ENCODE assay signal across 8 mouse cellular contexts in genomic region chr5:53213711-53214352, GRCm38 (mm10). TPM values are rescaled to one million over a fixed set of nuclear protein-coding genes. Genes with fewer than 3 reads are reported as not detected.
DNase-seq lines count a peak whose midpoint lies in the region; ATAC-seq and TF ChIP-seq lines count a peak whose summit lies in the region.

Sel1l3 (minus strand) TSS chr5:53213927.

- no peak within 1 kb of the TSS for H3K27ac ChIP-seq in thymus, adult 2 months (ENCODE audit: control insufficient read depth, insufficient read depth, low read length)
- H3K27ac ChIP-seq in cortical plate, adult 2 months (ENCODE audit: insufficient read depth, low read length) = peak within 1 kb of the TSS; percentile 51; the same call in 1 of the 2 replicates
- no peak within 1 kb of the TSS for H3K27ac ChIP-seq in heart, embryonic 12.5 days (ENCODE audit: poor library complexity, severe bottlenecking)
- peak within 1 kb of the TSS; percentile 38; the same call in 1 of the 2 replicates for H3K27ac ChIP-seq in kidney, postnatal 0 days
- H3K27ac ChIP-seq in liver, postnatal 0 days (ENCODE audit: low read depth) = no peak within 1 kb of the TSS

- no peak for TF ChIP-seq POLR2A in thymus, adult 2 months (IDR thresholded peaks at IDR 0.05; ENCODE audit: control insufficient read depth, extremely low read depth, insufficient read depth, low read length, poor library complexity)
- no peak for TF ChIP-seq POLR2A in cortical plate, adult 2 months (IDR thresholded peaks at IDR 0.05; ENCODE audit: extremely low read depth, insufficient read depth, low read length)

- peak within 1 kb of the TSS; percentile 100 for H3K4me2 ChIP-seq in heart, embryonic 12.5 days
- H3K4me2 ChIP-seq in kidney, postnatal 0 days (ENCODE audit: low read length) = peak within 1 kb of the TSS; percentile 99
- H3K4me2 ChIP-seq in liver, postnatal 0 days (ENCODE audit: low read depth, low read length) = peak within 1 kb of the TSS; percentile 84

- peaks cover 11% of the 10 kb centered on the region for H3K27me3 ChIP-seq in thymus, adult 2 months (ENCODE audit: control insufficient read depth, insufficient read depth, low read length)
- peaks cover 45% of the 10 kb centered on the region for H3K27me3 ChIP-seq in heart, embryonic 12.5 days (replicated peaks)
- H3K27me3 ChIP-seq in kidney, postnatal 0 days (ENCODE audit: insufficient read depth, low read length) = no peaks in the 10 kb centered on the region; the same call in 1 of the 2 replicates
- H3K27me3 ChIP-seq in liver, postnatal 0 days (ENCODE audit: insufficient read depth, low read length) = peaks cover 38% of the 10 kb centered on the region

- 0 out of 2 replicates have a peak, but pooled peaks cover 5% of the 10 kb centered on the region for H3K4me1 ChIP-seq in thymus, adult 2 months (replicated peaks; ENCODE audit: control insufficient read depth, insufficient read depth, low read length)
- peaks cover 1% of the 10 kb centered on the region; the same call in 1 of the 2 replicates for H3K4me1 ChIP-seq in cortical plate, adult 2 months (ENCODE audit: control insufficient read depth, insufficient read depth, low read length)
- peaks cover 26% of the 10 kb centered on the region for H3K4me1 ChIP-seq in heart, embryonic 12.5 days (replicated peaks)
- H3K4me1 ChIP-seq in kidney, postnatal 0 days (replicated peaks; ENCODE audit: insufficient read depth, low read length) = no peaks in the 10 kb centered on the region
- peaks cover 5% of the 10 kb centered on the region for H3K4me1 ChIP-seq in liver, postnatal 0 days (ENCODE audit: insufficient read depth)

- H3K9ac ChIP-seq in heart, embryonic 12.5 days = peak within 1 kb of the TSS; percentile 83
- H3K9ac ChIP-seq in kidney, postnatal 0 days (ENCODE audit: low read depth, low read length) = peak within 1 kb of the TSS; percentile 68
- H3K9ac ChIP-seq in liver, postnatal 0 days (replicated peaks) = peak within 1 kb of the TSS; percentile 48; the same call in 1 of the 2 replicates

- H3K4me3 ChIP-seq in thymus, adult 2 months (ENCODE audit: control insufficient read depth, insufficient read depth, low read length) = peak within 1 kb of the TSS; percentile 33
- H3K4me3 ChIP-seq in cortical plate, adult 2 months (ENCODE audit: insufficient read depth, low read length) = peak within 1 kb of the TSS; percentile 88
- H3K4me3 ChIP-seq in heart, embryonic 12.5 days = peak within 1 kb of the TSS; percentile 84
- peak within 1 kb of the TSS; percentile 65 for H3K4me3 ChIP-seq in kidney, postnatal 0 days (replicated peaks; ENCODE audit: low read depth, low read length)
- H3K4me3 ChIP-seq in liver, postnatal 0 days (ENCODE audit: low read depth, low read length) = peak within 1 kb of the TSS; percentile 48

- 6% methylated on average over 24 of the region's 29 CpGs for WGBS in thymus, adult 2 months
- WGBS in heart, embryonic 12.5 days = 3% methylated on average over 24 of the region's 29 CpGs
- 2% methylated on average over 25 of the region's 29 CpGs for WGBS in kidney, postnatal 0 days
- WGBS in liver, postnatal 0 days (ENCODE audit: insufficient replicate concordance) = 4% methylated on average over 22 of the region's 29 CpGs

- H3K9me3 ChIP-seq in heart, embryonic 12.5 days (replicated peaks) = no peaks in the 10 kb centered on the region
- no peaks in the 10 kb centered on the region for H3K9me3 ChIP-seq in kidney, postnatal 0 days (replicated peaks; ENCODE audit: low read length)
- H3K9me3 ChIP-seq in liver, postnatal 0 days (ENCODE audit: low read length) = no peaks in the 10 kb centered on the region

- DNase-seq in thymus, adult 2 months = no peak
- no peak for DNase-seq in thymus, adult 18-20 months
- DNase-seq in kidney, postnatal 0 days (ENCODE audit: low spot score) = no peak
- DNase-seq in liver, postnatal 0 days = peak; percentile 27
- peak; percentile 52 for DNase-seq in right cerebral cortex, postnatal 4 days
- no peak for DNase-seq in frontal cortex, postnatal 36 days (ENCODE audit: low spot score in 2 of 2)

- ATAC-seq in heart, embryonic 12.5 days (ENCODE audit: insufficient number of reproducible peaks, low FRiP score) = no peak
- peak; percentile 40 for ATAC-seq in kidney, postnatal 0 days (replicated peaks; ENCODE audit: low FRiP score, low read depth)
- ATAC-seq in liver, postnatal 0 days = peak; percentile 45

- H3K36me3 ChIP-seq in thymus, adult 2 months (ENCODE audit: control insufficient read depth, insufficient read depth, low read length) = no peaks in the 10 kb centered on the region
- H3K36me3 ChIP-seq in heart, embryonic 12.5 days = no peaks in the 10 kb centered on the region
- no peaks in the 10 kb centered on the region for H3K36me3 ChIP-seq in kidney, postnatal 0 days (ENCODE audit: insufficient read depth, low read length)
- no peaks in the 10 kb centered on the region for H3K36me3 ChIP-seq in liver, postnatal 0 days (replicated peaks; ENCODE audit: insufficient read depth, low read length)

- TF ChIP-seq CTCF in thymus, adult 2 months (IDR thresholded peaks at IDR 0.05; ENCODE audit: borderline replicate concordance, control insufficient read depth, extremely low read depth, insufficient read depth, low read length, poor library complexity) = no peak
- no peak for TF ChIP-seq CTCF in cortical plate, adult 2 months (IDR thresholded peaks at IDR 0.05; ENCODE audit: extremely low read depth, insufficient read depth, low read length)
- TF ChIP-seq CTCF in kidney, postnatal 0 days (IDR thresholded peaks at IDR 0.05; ENCODE audit: low read depth) = no peak
- TF ChIP-seq CTCF in liver, postnatal 0 days (IDR thresholded peaks at IDR 0.05; ENCODE audit: low read depth) = no peak

- TF ChIP-seq EP300 in liver, postnatal 0 days (IDR thresholded peaks at IDR 0.05; ENCODE audit: low read depth) = no peak

RNA-seq across cellular contexts. Expression of gene Sel1l3, which starts in this region (rescaled TPM):
- polyA plus RNA-seq in thymus, adult 2 months (2012; rRNA removed) = 1.9 and 2.4 TPM in 2 replicates
- 47.7 and 53.1 TPM in 2 replicates for polyA plus RNA-seq in cortical plate, adult 2 months (2012; rRNA removed)
- 1.4 and 1.9 TPM in 2 replicates for polyA plus RNA-seq in heart, embryonic 12.5 days (2016; fragmentation: Nextera tagmentation; extraction: Ambion mirVana)
- 11.1 and 11.8 TPM in 2 replicates for polyA plus RNA-seq in kidney, postnatal 0 days (2015; fragmentation: Nextera tagmentation; extraction: Ambion mirVana)
- 0.84 and 0.93 TPM in 2 replicates for polyA plus RNA-seq in liver, postnatal 0 days (2015; fragmentation: Nextera tagmentation; extraction: Ambion mirVana)

Comparison
In these comparisons a context has a peak if more than half of its experiments do, and no peak if none do; other contexts are left out.
1. Peak in DNase-seq, ATAC-seq, H3K4me3 ChIP-seq, H3K9ac ChIP-seq and H3K4me2 ChIP-seq in liver, postnatal 0 days; RNA of the gene not detected or under 1 TPM.
2. H3K27ac ChIP-seq: peak in cortical plate, adult 2 months (single experiment) and kidney, postnatal 0 days (single experiment); none in thymus, adult 2 months (single experiment), heart, embryonic 12.5 days (single experiment) and liver, postnatal 0 days (single experiment).
3. H3K4me3 ChIP-seq: peak in every context shown above with its lines; median percentile 88 in cortical plate, adult 2 months; 84 in heart, embryonic 12.5 days; 65 in kidney, postnatal 0 days; 48 in liver, postnatal 0 days; 33 in thymus, adult 2 months.
4. Peak in every context shown above with its lines, with median percentiles within 50 percentile points of each other: H3K4me2 ChIP-seq and H3K9ac ChIP-seq.